Mouse (Mus musculus) common myeloid progenitor, adult 5-6 weeks (primary cell): Measurements from ENCODE around the gene Cecr2. TPM values are rescaled to one million over a fixed set of nuclear protein-coding genes. Genes with fewer than 3 reads are reported as not detected.

Experiments used
- ATAC-seq: replicated peaks from 2 replicates; pipeline ENCODE4 v1.8.0; 2016; ENCODE audit warnings: low read depth, mild to moderate bottlenecking, moderate TSS enrichment, inconsistent platforms; ENCODE audit not compliant: poor library complexity, severe bottlenecking
- total RNA-seq: library from RNA; stranded (forward); fragments of 200-1000, 187-1606 nt; gene quantifications from 2 replicates; pipeline ENCODE4 v1.2.3, GENCODE M21; 2017

The Cecr2 gene
- total RNA-seq, 1 experiment from 2014 or later, result 5.4 TPM

GRCm38 (mm10) chr6:120666761-120667421 is 722 bp downstream of the Cecr2 start:
- ATAC-seq, result peak; percentile 33

GRCm38 (mm10) chr6:120667422-120667781 is 1.2 kb downstream of the Cecr2 start:
- ATAC-seq, result no peak

GRCm38 (mm10) chr6:120667911-120668310 is 1.7 kb downstream of the Cecr2 start:
- no peak for ATAC-seq

- peak; percentile 83 for ATAC-seq
These were observed 8.0 kb downstream of the Cecr2 start for GRCm38 (mm10) chr6:120674121-120674520.

- ATAC-seq, result no peak
These were observed 8.7 kb downstream of the Cecr2 start for GRCm38 (mm10) chr6:120674881-120675280.

GRCm38 (mm10) chr6:120675979-120676378 is 9.8 kb downstream of the Cecr2 start:
- ATAC-seq, result no peak

GRCm38 (mm10) chr6:120683351-120683750 is 17.2 kb downstream of the Cecr2 start:
- peak; percentile 45 for ATAC-seq

GRCm38 (mm10) chr6:120684750-120685149 is 18.6 kb downstream of the Cecr2 start:
- no peak for ATAC-seq

GRCm38 (mm10) chr6:120686872-120687650 is 20.9 kb downstream of the Cecr2 start:
- no peak for ATAC-seq

- ATAC-seq, result no peak
These were observed 34.1 kb downstream of the Cecr2 start for GRCm38 (mm10) chr6:120700221-120700620.

- ATAC-seq, result no peak
These were observed 38.2 kb downstream of the Cecr2 start for GRCm38 (mm10) chr6:120704376-120704775.

GRCm38 (mm10) chr6:120708759-120709158 is 42.6 kb downstream of the Cecr2 start:
- ATAC-seq, result no peak

- no peak for ATAC-seq
These were observed 48.6 kb downstream of the Cecr2 start for GRCm38 (mm10) chr6:120714806-120715205.

- no peak for ATAC-seq
These were observed 49.1 kb downstream of the Cecr2 start for GRCm38 (mm10) chr6:120715227-120715626.

- ATAC-seq, result no peak
These were observed 49.7 kb downstream of the Cecr2 start for GRCm38 (mm10) chr6:120715851-120716250.

GRCm38 (mm10) chr6:120716531-120716984 is 50.4 kb downstream of the Cecr2 start:
- ATAC-seq, result no peak

GRCm38 (mm10) chr6:120725986-120726385 is 59.8 kb downstream of the Cecr2 start:
- no peak for ATAC-seq

- no peak for ATAC-seq
These were observed 69.8 kb downstream of the Cecr2 start for GRCm38 (mm10) chr6:120736011-120736410.

- peak; percentile 97 for ATAC-seq
These were observed 70.4 kb downstream of the Cecr2 start for GRCm38 (mm10) chr6:120736566-120736965.

GRCm38 (mm10) chr6:120743130-120743529 is 77.0 kb downstream of the Cecr2 start:
- ATAC-seq, result no peak

GRCm38 (mm10) chr6:120744266-120744665 is 78.1 kb downstream of the Cecr2 start:
- ATAC-seq, result no peak
